Mouse (Mus musculus) C2C12 (cell line): ENCODE results near the gene Hdac4.

Experiments used
- CEBPB ChIP-seq: IDR thresholded peaks from one replicate; pipeline ENCODE4 v1.6.1; 2011; ENCODE audit warnings: low read depth, mild to moderate bottlenecking, control low read depth, moderate library complexity
- CTCF ChIP-seq: IDR thresholded peaks from one replicate; pipeline ENCODE4 v1.5.1; 2011; ENCODE audit not compliant: control insufficient read depth, insufficient read depth, insufficient read length
- MAX ChIP-seq: IDR thresholded peaks from one replicate; pipeline ENCODE4 v1.6.1; 2011; ENCODE audit warnings: mild to moderate bottlenecking, control low read depth
- MYOD1 ChIP-seq: IDR thresholded peaks from one replicate; pipeline ENCODE4 v1.6.1; 2011; ENCODE audit warnings: low read depth; ENCODE audit not compliant: control insufficient read depth, insufficient read length
- MYOG ChIP-seq: IDR thresholded peaks from one replicate; pipeline ENCODE4 v1.6.1; 2011; ENCODE audit not compliant: control insufficient read depth, insufficient read length; ENCODE audit errors: extremely low read depth
- USF1 ChIP-seq: IDR thresholded peaks from one replicate; pipeline ENCODE4 v1.6.1; 2011; ENCODE audit warnings: low read depth, mild to moderate bottlenecking, control low read depth, moderate library complexity

DNA sequence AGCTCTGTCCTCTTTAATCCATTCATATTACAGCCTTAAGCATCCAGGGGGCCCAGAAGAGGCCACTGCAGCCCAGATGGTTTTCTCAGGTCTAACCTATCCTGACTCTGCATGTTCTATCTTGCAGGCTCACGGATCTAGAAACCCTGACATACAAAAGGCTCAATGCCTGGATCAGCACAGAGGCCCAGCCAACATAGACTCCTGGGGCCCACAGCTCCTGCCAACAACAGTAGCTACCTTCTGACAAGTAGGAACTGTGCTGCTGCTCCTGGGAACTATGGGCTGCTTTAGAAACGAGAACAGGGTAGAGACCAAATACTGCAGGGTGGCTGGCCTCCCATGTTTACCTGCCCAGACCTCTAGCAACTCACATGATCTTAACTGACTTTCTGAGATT lies 83.9 kb downstream of the Hdac4 start:
- TF ChIP-seq USF1, result no peak
- TF ChIP-seq CTCF, result no peak
- no peak for TF ChIP-seq MAX
- no peak for TF ChIP-seq MYOG
- no peak for TF ChIP-seq MYOD1
- no peak for TF ChIP-seq CEBPB
